Mouse (Mus musculus) liver, embryonic 11.5 days (tissue): ENCODE results near the gene Leng8. TPM values are rescaled to one million over a fixed set of nuclear protein-coding genes. Genes with fewer than 3 reads are reported as not detected.
A peak's percentile ranks its signal among the peaks of the same experiment; 100 is the strongest.

ENCODE experiments used
- ATAC-seq: fragments of 200-750 bp; cut with Nextera tagmentation; replicated peaks from 2 replicates; pipeline ENCODE4 v1.8.0; 2017; ENCODE audit warnings: moderate number of reproducible peaks, mild to moderate bottlenecking, moderate TSS enrichment, moderate library complexity; ENCODE audit not compliant: low FRiP score
- DNase-seq: peaks from one replicate; pipeline ENCODE4 v3.0.0-alpha.2; 2017; ENCODE audit warnings: low spot score
- H3K27ac ChIP-seq: fragments of 300-500 bp; sonication (generic); 2 replicates; pipeline ENCODE4 v1.5.1; 2014; ENCODE audit warnings: mild to moderate bottlenecking, low read depth, low read length, control low read depth
- H3K27me3 ChIP-seq: fragments of 300-500 bp; sonication (generic); replicated peaks from 2 replicates; pipeline ENCODE4 v1.6.1; 2014; ENCODE audit warnings: low read length, mixed read lengths; ENCODE audit not compliant: control insufficient read depth, insufficient read depth
- H3K36me3 ChIP-seq: fragments of 300-500 bp; sonication (generic); 2 replicates; pipeline ENCODE4 v1.6.1; 2014; ENCODE audit warnings: mild to moderate bottlenecking, low read length, moderate library complexity, mixed read lengths; ENCODE audit not compliant: control insufficient read depth, insufficient read depth
- H3K4me1 ChIP-seq: fragments of 300-500 bp; sonication (generic); replicated peaks from 2 replicates; pipeline ENCODE4 v1.6.1; 2014; ENCODE audit warnings: low read length, mixed read lengths; ENCODE audit not compliant: control insufficient read depth, insufficient read depth
- H3K4me2 ChIP-seq: fragments of 300-500 bp; sonication (generic); 2 replicates; pipeline ENCODE4 v1.6.1; 2014; ENCODE audit warnings: mild to moderate bottlenecking, control low read depth, moderate library complexity
- H3K4me3 ChIP-seq: fragments of 300-500 bp; sonication (generic); 2 replicates; pipeline ENCODE4 v1.5.1; 2014; ENCODE audit warnings: low read depth, low read length, control low read depth
- H3K9ac ChIP-seq: fragments of 300-500 bp; sonication (generic); 2 replicates; pipeline ENCODE4 v1.6.1; 2014; ENCODE audit warnings: low read depth, low read length, control low read depth
- H3K9me3 ChIP-seq: fragments of 300-500 bp; sonication (generic); 2 replicates; pipeline ENCODE4 v1.6.1; 2016; ENCODE audit warnings: low read length, inconsistent platforms, mixed read lengths; ENCODE audit not compliant: control insufficient read depth
- WGBS: fragments of 180-500 bp; shearing (Covaris S2); extraction: QIAGEN DNeasy Blood & Tissue Kit; methylation state at CpG from one replicate; pipeline ENCODE4 v1.1.7; 2014; 5-methylcytosine and 5-hydroxymethylcytosine counted together
- polyA plus RNA-seq: library from polyadenylated mRNA; unstranded; fragments of >200 nt; fragmentation: Nextera tagmentation; extraction: Ambion mirVana; gene quantifications from 2 replicates; pipeline ENCODE4 v1.2.1, GENCODE M21; 2014

Leng8 gene
- 43.6 and 48.1 TPM in 2 replicates for polyA plus RNA-seq

DNA sequence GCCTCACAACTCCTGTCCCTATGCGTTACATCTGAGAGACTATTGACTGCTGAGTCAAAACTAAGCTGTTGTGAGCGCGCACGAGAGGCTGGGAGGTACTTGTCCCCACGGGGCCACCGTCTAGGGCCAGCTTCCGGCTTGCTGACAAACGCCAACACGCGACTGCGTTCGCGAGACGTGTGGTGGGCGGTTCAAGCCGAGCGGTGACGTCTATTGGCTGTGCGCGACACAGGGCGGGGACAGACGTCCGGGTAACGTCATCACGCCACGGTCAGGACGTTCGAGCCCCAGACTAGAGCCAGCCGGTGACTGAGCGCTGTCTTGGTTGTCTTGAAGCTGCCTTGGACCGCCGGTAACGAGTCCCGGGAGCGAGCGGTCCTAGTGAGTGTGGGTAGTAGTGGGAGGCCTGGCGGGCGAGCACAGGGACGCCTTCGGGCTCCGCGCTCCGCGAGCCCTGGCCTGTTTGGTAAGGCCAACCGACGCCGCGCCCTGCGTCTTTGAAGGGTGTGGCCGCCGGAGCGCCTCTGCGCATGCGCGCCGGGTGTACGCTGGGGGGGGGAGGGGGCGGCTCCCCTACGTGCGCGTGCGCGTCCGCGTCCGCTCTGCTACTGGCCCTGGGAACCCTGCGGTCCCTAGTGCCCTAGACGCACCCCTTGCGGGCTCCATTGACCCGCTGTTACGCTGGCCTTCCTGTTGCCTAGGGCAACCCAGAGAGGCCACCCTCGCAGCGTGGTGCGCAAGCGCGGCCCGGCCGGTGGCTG, at the start of gene Leng8:
Gene Leng8, plus strand, starts transcription at position 269 of the 761 bp plus-strand sequence.
- ATAC-seq = peak; percentile 98
- Histone ChIP-seq H3K9ac (peak within 1 kb of the TSS; percentile 89), H3K9me3 (no peaks in the 10 kb centered on the region), H3K4me3 (peak within 1 kb of the TSS; percentile 94), H3K27ac (peak within 1 kb of the TSS; percentile 88), H3K27me3 (no peaks in the 10 kb centered on the region), H3K36me3 (peaks cover 26% of the 10 kb centered on the region), H3K4me2 (peak within 1 kb of the TSS; percentile 91), H3K4me1 (peaks cover 9% of the 10 kb centered on the region)
- DNase-seq = peak; percentile 97
- under 1% methylated on average over 77 of the region's 78 CpGs for WGBS

DNA sequence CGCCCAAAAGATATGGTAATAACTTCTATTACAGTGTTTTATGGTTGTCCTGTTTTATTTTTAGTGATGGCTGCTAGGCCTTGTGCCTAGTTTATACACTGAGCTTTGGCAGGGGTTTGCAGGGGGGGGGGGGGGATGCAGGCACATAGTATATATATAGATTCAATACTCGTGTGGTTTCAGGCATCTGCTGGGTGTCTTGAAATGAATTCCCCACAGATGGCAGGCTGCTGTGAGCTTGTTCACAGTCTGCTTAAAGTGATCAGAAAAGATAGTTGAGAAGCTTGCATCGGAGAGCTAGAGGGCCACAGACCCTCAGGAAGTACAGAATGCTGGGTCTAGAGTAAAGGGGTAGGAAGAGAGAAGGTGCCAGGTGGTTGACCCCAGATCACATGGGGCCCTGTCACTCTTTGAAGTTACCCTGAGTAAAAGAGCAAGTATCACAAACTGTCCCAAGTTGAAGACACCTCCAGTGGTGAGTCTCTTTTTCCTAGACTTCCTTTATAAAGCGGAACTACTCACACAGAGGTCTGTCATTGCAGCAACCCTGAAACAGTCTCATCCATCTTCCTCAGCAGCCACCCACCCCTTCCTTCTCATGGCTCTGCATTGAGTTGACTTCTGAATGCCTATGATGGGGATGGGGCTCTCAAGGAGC, 49.5 kb upstream of the Leng8 start:
- Histone ChIP-seq H3K9me3 (no peaks in the 10 kb centered on the region), H3K4me2 (no peak overlapping the region), H3K4me1 (peaks cover 9% of the 10 kb centered on the region), H3K27me3 (no peaks in the 10 kb centered on the region), H3K9ac (no peak overlapping the region), H3K4me3 (no peak overlapping the region), H3K36me3 (no peaks in the 10 kb centered on the region), H3K27ac (no peak overlapping the region)
- 65% methylated on average over 4 of the region's 4 CpGs for WGBS
- peak; percentile 18 for DNase-seq
- ATAC-seq = no peak; the same call in 1 of the 2 replicates

DNA sequence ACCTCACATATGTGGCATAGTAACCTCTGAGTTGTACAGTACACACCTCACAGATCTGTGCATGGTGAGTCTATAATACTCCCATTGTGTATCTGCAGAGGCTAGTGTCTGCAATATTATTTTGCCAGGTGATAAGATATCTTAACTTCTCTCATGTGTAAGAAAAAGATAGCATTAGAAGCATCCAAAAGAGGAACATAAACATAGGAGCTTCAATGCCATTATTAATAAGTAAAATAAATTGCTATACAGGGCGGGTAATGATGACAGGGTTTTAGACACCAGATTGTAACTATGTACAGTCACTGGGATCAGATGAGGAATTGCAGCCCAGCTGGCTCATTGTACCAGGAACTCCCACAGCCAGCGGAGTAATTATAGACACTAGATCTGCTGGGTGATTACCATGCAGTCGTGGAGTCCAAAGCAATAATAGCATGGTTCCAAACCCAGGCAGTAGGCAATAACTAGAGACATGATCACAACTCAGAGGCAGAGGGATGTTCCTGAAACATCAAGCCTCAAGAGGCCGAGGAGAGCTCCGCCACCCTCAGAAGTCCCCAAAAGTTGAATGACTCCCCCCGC, 48.9 kb upstream of the Leng8 start:
- no peak; the same call in 1 of the 2 replicates for ATAC-seq

GRCm38 (mm10) chr7:4088679-4089078, 48.2 kb upstream of the Leng8 start:
- Histone ChIP-seq H3K27ac (no peak overlapping the region), H3K4me2 (no peak overlapping the region), H3K4me1 (peaks cover 9% of the 10 kb centered on the region), H3K9me3 (no peaks in the 10 kb centered on the region), H3K9ac (no peak overlapping the region), H3K4me3 (no peak overlapping the region), H3K27me3 (no peaks in the 10 kb centered on the region), H3K36me3 (no peaks in the 10 kb centered on the region)
- DNase-seq = no peak
- 50% methylated on average over 2 of the region's 2 CpGs for WGBS
- ATAC-seq = peak; percentile 64

More for the DNA sequence above, 48.9 kb upstream of the Leng8 start:
- no peak overlapping the region for H3K27ac ChIP-seq
- no peak overlapping the region for H3K4me3 ChIP-seq
- H3K9ac ChIP-seq = no peak overlapping the region
- DNase-seq = peak; percentile 5
- WGBS = 71% methylated on average over 6 of the region's 6 CpGs
- H3K27me3 ChIP-seq = no peaks in the 10 kb centered on the region
- peaks cover 9% of the 10 kb centered on the region for H3K4me1 ChIP-seq
- no peak overlapping the region for H3K4me2 ChIP-seq
- no peaks in the 10 kb centered on the region for H3K36me3 ChIP-seq
- H3K9me3 ChIP-seq = no peaks in the 10 kb centered on the region

DNA sequence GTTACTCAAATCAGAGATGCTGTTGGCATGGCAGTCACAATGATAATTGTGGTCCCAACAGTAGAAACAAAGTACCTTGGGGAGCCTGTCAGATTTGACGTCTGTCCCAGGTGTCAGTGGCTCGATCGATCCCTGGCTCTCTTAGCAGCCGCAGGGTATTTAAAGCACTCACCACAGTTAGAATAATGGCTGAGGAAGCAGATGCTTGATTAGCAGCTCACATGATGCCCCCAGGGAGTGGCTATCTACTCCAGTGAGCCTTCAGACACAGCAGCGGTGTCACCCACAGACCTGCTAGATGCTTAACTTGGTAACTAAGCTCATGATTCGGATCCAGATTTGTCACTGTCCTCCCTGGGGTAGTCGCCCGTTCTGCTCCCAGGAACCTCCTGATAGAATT, 45.7 kb upstream of the Leng8 start:
- Histone ChIP-seq H3K4me1 (peaks cover 9% of the 10 kb centered on the region), H3K27ac (no peak overlapping the region), H3K27me3 (no peaks in the 10 kb centered on the region), H3K9me3 (no peaks in the 10 kb centered on the region), H3K9ac (no peak overlapping the region), H3K36me3 (no peaks in the 10 kb centered on the region), H3K4me3 (no peak overlapping the region), H3K4me2 (peak overlapping the region; percentile 20; the same call in 1 of the 2 replicates)
- ATAC-seq (no peak), DNase-seq (no peak)
- 34% methylated on average over 8 of the region's 8 CpGs for WGBS

- DNase-seq (no peak), ATAC-seq (no peak)
- Histone ChIP-seq H3K9ac (no peak overlapping the region), H3K27ac (no peak overlapping the region), H3K4me3 (no peak overlapping the region), H3K9me3 (no peaks in the 10 kb centered on the region), H3K36me3 (no peaks in the 10 kb centered on the region), H3K4me1 (no peaks in the 10 kb centered on the region), H3K4me2 (no peak overlapping the region), H3K27me3 (no peaks in the 10 kb centered on the region)
- WGBS = 78% methylated on average over 2 of the region's 2 CpGs
Measured at GRCm38 (mm10) chr7:4098301-4098700, 38.5 kb upstream of the Leng8 start.

GRCm38 (mm10) chr7:4098832-4099231, 38.0 kb upstream of the Leng8 start:
- DNase-seq = no peak
- 58% methylated on average over 2 of the region's 2 CpGs for WGBS
- H3K4me2 ChIP-seq = no peak overlapping the region

GRCm38 (mm10) chr7:4101144-4101543, 35.7 kb upstream of the Leng8 start:
- Histone ChIP-seq H3K9ac (no peak overlapping the region), H3K27me3 (no peaks in the 10 kb centered on the region), H3K9me3 (no peaks in the 10 kb centered on the region), H3K4me2 (no peak overlapping the region), H3K4me3 (no peak overlapping the region), H3K4me1 (no peaks in the 10 kb centered on the region), H3K27ac (no peak overlapping the region), H3K36me3 (no peaks in the 10 kb centered on the region)
- ATAC-seq (no peak), DNase-seq (no peak)
- WGBS = 75% methylated on average over 5 of the region's 5 CpGs

More at GRCm38 (mm10) chr7:4098832-4099231, 38.0 kb upstream of the Leng8 start:
- no peaks in the 10 kb centered on the region for H3K36me3 ChIP-seq
- no peaks in the 10 kb centered on the region for H3K4me1 ChIP-seq
- no peak for ATAC-seq
- H3K27ac ChIP-seq = no peak overlapping the region
- no peaks in the 10 kb centered on the region for H3K27me3 ChIP-seq
- H3K9me3 ChIP-seq = no peaks in the 10 kb centered on the region
- no peak overlapping the region for H3K9ac ChIP-seq
- H3K4me3 ChIP-seq = no peak overlapping the region
